Mouse (Mus musculus): ENCODE results near the gene Pgf. TPM values are rescaled to one million over a fixed set of nuclear protein-coding genes. Genes with fewer than 3 reads are reported as not detected.
A peak's percentile ranks its signal among the peaks of the same experiment; 100 is the strongest.
"Not testable (repeated sequence)": the region's sequence is repeated elsewhere in the genome, so short reads cannot be mapped to it uniquely, and the experiment has no call there.

The Pgf gene
- polyA plus RNA-seq, 1 experiment from 2014 or later, result 13.4 TPM

DNA sequence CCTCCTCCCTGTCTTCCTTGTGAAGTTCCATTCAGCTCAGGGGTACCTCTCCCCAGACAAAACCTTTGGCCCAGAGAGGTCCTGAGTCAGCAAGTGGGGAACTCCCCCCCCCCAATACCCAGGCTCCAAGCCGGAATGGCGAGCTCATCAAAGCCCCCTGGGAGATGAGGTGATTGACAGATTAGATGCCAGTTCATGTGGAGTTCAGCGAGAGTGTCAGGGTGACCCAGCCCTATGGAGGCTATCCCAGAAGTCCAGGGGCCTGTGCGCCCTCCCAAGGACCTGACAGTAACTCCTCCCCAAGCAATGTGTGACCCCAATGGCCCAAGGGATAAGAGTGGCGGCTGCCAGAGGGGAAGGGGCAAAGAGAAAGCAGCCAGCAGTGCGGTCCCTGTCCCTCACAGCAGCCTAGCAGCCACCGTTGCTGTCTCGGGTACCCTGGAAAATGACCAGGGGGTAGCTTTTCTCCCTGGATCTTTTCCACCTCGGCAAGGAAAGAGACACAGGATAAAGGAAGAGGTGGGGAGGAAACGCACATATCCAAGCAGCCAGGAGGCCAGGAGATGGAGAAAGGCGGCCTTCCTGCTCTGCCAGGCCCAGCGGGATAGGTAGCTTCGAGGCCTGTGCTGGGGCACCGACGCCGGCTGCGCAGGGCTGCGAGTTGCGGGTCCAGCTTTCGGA is 27.1 kb downstream of the Pgf start:
- Histone ChIP-seq H3K4me1 (ENCODE audit: control insufficient read depth, insufficient read depth, low read length) (peaks cover 3% of the 10 kb centered on the region), H3K9ac (replicated peaks; ENCODE audit: low read length) (peak overlapping the region; percentile 32; the same call in 1 of the 2 replicates), H3K4me2 (ENCODE audit: low read depth, low read length) (peak overlapping the region; percentile 33), H3K4me3 (ENCODE audit: low read depth, low read length) (peak overlapping the region; percentile 19), H3K36me3 (replicated peaks; ENCODE audit: control insufficient read depth, insufficient read depth, low read depth, low read length) (no peaks in the 10 kb centered on the region), H3K27ac (replicated peaks; ENCODE audit: low read depth, low read length) (no peak overlapping the region), H3K27me3 (ENCODE audit: control insufficient read depth, insufficient read depth, low read length) (peaks cover 13% of the 10 kb centered on the region), H3K9me3 (replicated peaks; ENCODE audit: control insufficient read depth, low read length) (no peaks in the 10 kb centered on the region)
- whole genome bisulfite sequencing, result 6% methylated on average over 20 of the region's 20 CpGs
- ATAC-seq (replicated peaks; ENCODE audit: insufficient number of reproducible peaks, low FRiP score, low TSS enrichment, low read depth) (no peak), DNase-seq (ENCODE audit: low spot score) (no peak)

GRCm38 (mm10) chr12:85146881-85147280 is 30.7 kb downstream of the Pgf start:
- 77% methylated on average over 9 of the region's 9 CpGs for WGBS
- Histone ChIP-seq H3K4me3 (ENCODE audit: low read depth, low read length) (no peak overlapping the region), H3K27ac (replicated peaks; ENCODE audit: low read depth, low read length) (no peak overlapping the region), H3K4me2 (ENCODE audit: low read depth, low read length) (no peak overlapping the region), H3K4me1 (ENCODE audit: control insufficient read depth, insufficient read depth, low read length) (peaks cover 3% of the 10 kb centered on the region), H3K9me3 (replicated peaks; ENCODE audit: control insufficient read depth, low read length) (no peaks in the 10 kb centered on the region), H3K9ac (replicated peaks; ENCODE audit: low read length) (no peak overlapping the region), H3K36me3 (replicated peaks; ENCODE audit: control insufficient read depth, insufficient read depth, low read depth, low read length) (no peaks in the 10 kb centered on the region), H3K27me3 (ENCODE audit: control insufficient read depth, insufficient read depth, low read length) (peaks cover 13% of the 10 kb centered on the region)
- DNase-seq (ENCODE audit: low spot score), result no peak
- no peak for ATAC-seq (replicated peaks; ENCODE audit: insufficient number of reproducible peaks, low FRiP score, low TSS enrichment, low read depth)

DNA sequence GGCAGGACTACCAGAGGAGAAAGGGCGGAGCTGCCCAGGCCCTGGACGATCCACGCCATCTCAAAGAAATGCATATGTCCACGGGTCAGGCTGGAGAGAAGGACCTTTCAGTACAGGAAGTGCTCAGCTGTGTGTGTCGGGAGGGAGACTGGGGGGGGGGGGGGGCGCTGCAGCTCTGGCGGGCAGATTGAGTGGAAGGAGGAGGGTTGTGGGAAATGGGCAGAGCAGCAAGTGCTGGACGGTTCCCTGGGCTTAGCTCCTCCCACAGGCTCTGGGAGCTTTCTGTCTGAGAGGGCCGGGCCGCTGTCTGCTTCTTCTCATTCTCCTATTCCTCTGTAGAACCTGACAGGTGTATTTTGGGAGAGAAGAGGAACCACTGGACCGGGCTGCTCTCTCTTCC is 31.2 kb downstream of the Pgf start:
- peaks cover 12% of the 10 kb centered on the region for H3K27me3 ChIP-seq (ENCODE audit: control insufficient read depth, insufficient read depth, low read length)
- H3K4me2 ChIP-seq (ENCODE audit: low read depth, low read length), result no peak overlapping the region
- H3K4me3 ChIP-seq (ENCODE audit: low read depth, low read length), result no peak overlapping the region
- DNase-seq (ENCODE audit: low spot score) (no peak), ATAC-seq (replicated peaks; ENCODE audit: insufficient number of reproducible peaks, low FRiP score, low TSS enrichment, low read depth) (no peak)
- no peaks in the 10 kb centered on the region for H3K36me3 ChIP-seq (replicated peaks; ENCODE audit: control insufficient read depth, insufficient read depth, low read depth, low read length)
- H3K27ac ChIP-seq (replicated peaks; ENCODE audit: low read depth, low read length), result no peak overlapping the region
- no peak overlapping the region for H3K9ac ChIP-seq (replicated peaks; ENCODE audit: low read length)
- H3K9me3 ChIP-seq (replicated peaks; ENCODE audit: control insufficient read depth, low read length), result no peaks in the 10 kb centered on the region
- H3K4me1 ChIP-seq (ENCODE audit: control insufficient read depth, insufficient read depth, low read length), result peaks cover 3% of the 10 kb centered on the region
- 29% methylated on average over 10 of the region's 11 CpGs for WGBS

DNA sequence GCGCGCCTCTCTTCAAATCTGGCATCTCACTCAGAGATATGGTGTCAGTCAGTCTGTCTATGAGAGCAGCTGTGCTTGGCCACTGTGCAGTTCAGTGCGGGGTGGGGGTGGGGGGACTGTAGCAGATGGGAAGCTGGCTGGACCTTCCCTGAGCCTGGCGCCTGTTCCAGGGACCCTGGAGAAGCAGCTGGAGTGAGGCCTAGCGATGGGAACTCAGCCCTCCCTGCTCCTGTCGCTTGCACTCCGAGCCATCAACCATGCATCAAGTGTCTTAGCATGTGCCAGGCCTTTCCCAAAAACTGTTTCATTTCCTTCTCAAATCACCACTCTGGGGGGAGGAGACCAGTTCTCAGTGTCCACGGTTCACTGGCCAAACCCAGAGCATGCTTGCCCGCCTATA is 32.0 kb downstream of the Pgf start:
- Histone ChIP-seq H3K4me3 (ENCODE audit: low read depth, low read length) (no peak overlapping the region), H3K27ac (replicated peaks; ENCODE audit: low read depth, low read length) (no peak overlapping the region), H3K36me3 (replicated peaks; ENCODE audit: control insufficient read depth, insufficient read depth, low read depth, low read length) (no peaks in the 10 kb centered on the region), H3K9ac (replicated peaks; ENCODE audit: low read length) (no peak overlapping the region), H3K27me3 (ENCODE audit: control insufficient read depth, insufficient read depth, low read length) (peaks cover 5% of the 10 kb centered on the region), H3K9me3 (replicated peaks; ENCODE audit: control insufficient read depth, low read length) (no peaks in the 10 kb centered on the region), H3K4me2 (ENCODE audit: low read depth, low read length) (no peak overlapping the region), H3K4me1 (ENCODE audit: control insufficient read depth, insufficient read depth, low read length) (peaks cover 3% of the 10 kb centered on the region)
- ATAC-seq (replicated peaks; ENCODE audit: insufficient number of reproducible peaks, low FRiP score, low TSS enrichment, low read depth), result no peak
- DNase-seq (ENCODE audit: low spot score), result no peak
- 69% methylated on average over 9 of the region's 9 CpGs for WGBS

DNA sequence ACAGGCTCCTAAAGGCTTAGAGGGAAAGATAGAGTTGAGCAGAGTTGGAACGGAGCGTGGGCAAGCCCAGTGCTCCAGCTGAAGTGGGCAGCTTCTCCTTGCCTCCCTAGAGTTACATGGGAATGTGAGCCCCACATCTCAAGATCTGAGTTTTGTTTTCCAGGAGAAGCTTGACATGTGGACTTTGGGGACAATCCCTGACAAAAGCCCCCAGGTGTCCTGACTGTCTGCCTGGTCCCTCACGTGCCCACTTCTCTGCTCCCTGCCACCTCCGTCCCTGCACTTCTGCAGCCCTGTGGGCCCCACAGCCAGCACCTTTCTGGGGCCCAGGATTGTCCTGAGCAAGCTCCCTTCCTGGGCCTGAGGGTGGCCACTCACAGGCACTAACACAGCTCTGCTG is 32.8 kb downstream of the Pgf start:
- Histone ChIP-seq H3K27ac (replicated peaks; ENCODE audit: low read depth, low read length) (no peak overlapping the region), H3K9me3 (replicated peaks; ENCODE audit: control insufficient read depth, low read length) (no peaks in the 10 kb centered on the region), H3K9ac (replicated peaks; ENCODE audit: low read length) (no peak overlapping the region), H3K4me2 (ENCODE audit: low read depth, low read length) (no peak overlapping the region), H3K27me3 (ENCODE audit: control insufficient read depth, insufficient read depth, low read length) (no peaks in the 10 kb centered on the region), H3K36me3 (replicated peaks; ENCODE audit: control insufficient read depth, insufficient read depth, low read depth, low read length) (no peaks in the 10 kb centered on the region), H3K4me1 (ENCODE audit: control insufficient read depth, insufficient read depth, low read length) (peaks cover 3% of the 10 kb centered on the region), H3K4me3 (ENCODE audit: low read depth, low read length) (no peak overlapping the region)
- ATAC-seq (replicated peaks; ENCODE audit: insufficient number of reproducible peaks, low FRiP score, low TSS enrichment, low read depth) (no peak), DNase-seq (ENCODE audit: low spot score) (no peak)
- 81% methylated on average over 4 of the region's 4 CpGs for WGBS

DNA sequence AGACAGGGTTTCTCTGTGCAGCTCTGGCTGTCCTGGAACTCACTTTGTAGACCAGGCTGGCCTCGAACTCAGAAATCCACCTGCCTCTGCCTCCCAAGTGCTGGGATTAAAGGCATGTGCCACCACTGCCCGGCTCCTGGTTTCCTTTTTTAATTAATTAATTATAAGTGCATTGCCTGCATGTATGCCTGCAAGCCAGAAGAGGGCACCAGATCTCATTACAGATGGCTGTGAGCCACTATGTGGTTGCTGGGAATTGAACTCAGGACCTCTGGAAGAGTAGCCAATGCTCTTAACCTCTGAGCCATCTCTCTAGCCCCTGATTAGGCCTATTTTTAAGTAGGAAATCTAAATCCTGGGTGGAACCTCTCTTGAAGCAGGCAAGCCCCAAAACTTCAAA is 33.3 kb downstream of the Pgf start:
- DNase-seq (ENCODE audit: low spot score); H3K27me3 ChIP-seq (ENCODE audit: control insufficient read depth, insufficient read depth, low read length); H3K4me3 ChIP-seq (ENCODE audit: low read depth, low read length); H3K36me3 ChIP-seq (replicated peaks; ENCODE audit: control insufficient read depth, insufficient read depth, low read depth, low read length); H3K9me3 ChIP-seq (replicated peaks; ENCODE audit: control insufficient read depth, low read length); H3K9ac ChIP-seq (replicated peaks; ENCODE audit: low read length); ATAC-seq (replicated peaks; ENCODE audit: insufficient number of reproducible peaks, low FRiP score, low TSS enrichment, low read depth); H3K27ac ChIP-seq (replicated peaks; ENCODE audit: low read depth, low read length); H3K4me1 ChIP-seq (ENCODE audit: control insufficient read depth, insufficient read depth, low read length); H3K4me2 ChIP-seq (ENCODE audit: low read depth, low read length): not testable (repeated sequence)
- 61% methylated on average over 2 of the region's 2 CpGs for WGBS

- peak; percentile 92 for DNase-seq (ENCODE audit: low spot score)
- no peak overlapping the region for H3K4me2 ChIP-seq (ENCODE audit: low read depth, low read length)
- 17% methylated on average over 4 of the region's 4 CpGs for WGBS
- no peak overlapping the region for H3K9ac ChIP-seq (replicated peaks; ENCODE audit: low read length)
- peaks cover 3% of the 10 kb centered on the region for H3K4me1 ChIP-seq (ENCODE audit: control insufficient read depth, insufficient read depth, low read length)
- H3K36me3 ChIP-seq (replicated peaks; ENCODE audit: control insufficient read depth, insufficient read depth, low read depth, low read length), result no peaks in the 10 kb centered on the region
- H3K9me3 ChIP-seq (replicated peaks; ENCODE audit: control insufficient read depth, low read length), result no peaks in the 10 kb centered on the region
- ATAC-seq (replicated peaks; ENCODE audit: insufficient number of reproducible peaks, low FRiP score, low TSS enrichment, low read depth), result 0 out of 2 replicates have a peak, but pooled peaks have one; percentile 35
- no peak overlapping the region for H3K4me3 ChIP-seq (ENCODE audit: low read depth, low read length)
- H3K27me3 ChIP-seq (ENCODE audit: control insufficient read depth, insufficient read depth, low read length), result no peaks in the 10 kb centered on the region
- H3K27ac ChIP-seq (replicated peaks; ENCODE audit: low read depth, low read length), result no peak overlapping the region
Measured at GRCm38 (mm10) chr12:85142803-85143202, 34.8 kb downstream of the Pgf start.

- ATAC-seq (replicated peaks; ENCODE audit: insufficient number of reproducible peaks, low FRiP score, low TSS enrichment, low read depth), result no peak
- 76% methylated on average over 6 of the region's 6 CpGs for WGBS
- H3K27ac ChIP-seq (replicated peaks; ENCODE audit: low read depth, low read length), result no peak overlapping the region
Measured at GRCm38 (mm10) chr12:85141096-85141495, 36.5 kb downstream of the Pgf start.

More at GRCm38 (mm10) chr12:85141096-85141495, 36.5 kb downstream of the Pgf start:
- H3K9me3 ChIP-seq (replicated peaks; ENCODE audit: control insufficient read depth, low read length), result no peaks in the 10 kb centered on the region
- H3K9ac ChIP-seq (replicated peaks; ENCODE audit: low read length), result no peak overlapping the region
- H3K4me2 ChIP-seq (ENCODE audit: low read depth, low read length), result no peak overlapping the region
- no peak overlapping the region for H3K4me3 ChIP-seq (ENCODE audit: low read depth, low read length)
- H3K4me1 ChIP-seq (ENCODE audit: control insufficient read depth, insufficient read depth, low read length), result no peaks in the 10 kb centered on the region; the same call in 1 of the 2 replicates
- no peaks in the 10 kb centered on the region for H3K36me3 ChIP-seq (replicated peaks; ENCODE audit: control insufficient read depth, insufficient read depth, low read depth, low read length)
- H3K27me3 ChIP-seq (ENCODE audit: control insufficient read depth, insufficient read depth, low read length), result no peaks in the 10 kb centered on the region
- no peak for DNase-seq (ENCODE audit: low spot score)
